Mouse (Mus musculus) liver, embryonic 14.5 days (tissue): ENCODE data around the gene C1qa. TPM values are rescaled to one million over a fixed set of nuclear protein-coding genes. Genes with fewer than 3 reads are reported as not detected.
A peak's percentile ranks its signal among the peaks of the same experiment; 100 is the strongest.

Experiments
- ATAC-seq: fragments of 200-750 bp; cut with Nextera tagmentation; 2 replicates; pipeline ENCODE4 v1.8.0; 2017; ENCODE audit warnings: moderate number of reproducible peaks, mild to moderate bottlenecking, moderate library complexity; ENCODE audit not compliant: insufficient read depth
- DNase-seq, 3 experiments: peaks; one replicate each; pipeline ENCODE4 v3.0.0-alpha.2; 2012 to 2013; ENCODE audit warnings: low read depth in 3 of 3, low spot score in 3 of 3
- H3K27ac ChIP-seq: fragments of 300-500 bp; sonication (generic); 2 replicates; pipeline ENCODE4 v1.5.1; 2014; ENCODE audit warnings: moderate library complexity, mild to moderate bottlenecking, control low read depth, inconsistent platforms
- H3K27me3 ChIP-seq: fragments of 300-500 bp; sonication (generic); 2 replicates; pipeline ENCODE4 v1.6.1; 2014; ENCODE audit warnings: mild to moderate bottlenecking, low read length, moderate library complexity; ENCODE audit not compliant: control insufficient read depth, insufficient read depth
- H3K36me3 ChIP-seq: fragments of 300-500 bp; sonication (generic); replicated peaks from 2 replicates; pipeline ENCODE4 v1.6.1; 2014; ENCODE audit warnings: low read depth; ENCODE audit not compliant: control insufficient read depth, insufficient read depth
- H3K4me1 ChIP-seq, 2 experiments: fragments of 200-500 bp in 1 of 2; fragments of 300-500 bp in 1 of 2; sonication (generic) in 1 of 2; replicated peaks; 2 replicates each; pipeline ENCODE4 v1.6.1; 2012 to 2014; ENCODE audit warnings: antibody characterized with exemption in 1 of 2, inconsistent platforms in 1 of 2, low read length in 1 of 2; ENCODE audit not compliant: control insufficient read depth in 2 of 2, insufficient read depth in 2 of 2
- H3K4me2 ChIP-seq: fragments of 300-500 bp; sonication (generic); 2 replicates; pipeline ENCODE4 v1.6.1; 2014; ENCODE audit warnings: low read depth, mild to moderate bottlenecking, control low read depth, moderate library complexity
- H3K4me3 ChIP-seq, 2 experiments: fragments of 200-500 bp in 1 of 2; fragments of 300-500 bp in 1 of 2; sonication (generic) in 1 of 2; 2 replicates each; pipeline ENCODE4 v1.5.1; 2012 to 2014; ENCODE audit warnings: low read depth in 2 of 2, low read length in 2 of 2, mild to moderate bottlenecking in 2 of 2, control low read depth in 1 of 2, inconsistent platforms in 1 of 2, moderate library complexity in 1 of 2; ENCODE audit not compliant: insufficient read depth in 1 of 2
- H3K9ac ChIP-seq: fragments of 300-500 bp; sonication (generic); replicated peaks from 2 replicates; pipeline ENCODE4 v1.6.1; 2014; ENCODE audit warnings: mild to moderate bottlenecking, control low read depth, moderate library complexity
- H3K9me3 ChIP-seq: fragments of 300-500 bp; sonication (generic); 2 replicates; pipeline ENCODE4 v1.6.1; 2016; ENCODE audit warnings: low read length, mixed read lengths; ENCODE audit not compliant: control insufficient read depth
- CTCF ChIP-seq: IDR thresholded peaks from 2 replicates; pipeline ENCODE4 v1.5.1; 2016; ENCODE audit warnings: antibody characterized with exemption, low read depth, control low read depth
- EP300 ChIP-seq: IDR thresholded peaks from 2 replicates; pipeline ENCODE4 v1.6.1; 2016; ENCODE audit warnings: antibody characterized with exemption, low read depth
- WGBS: fragments of 180-500 bp; shearing (Covaris S2); extraction: QIAGEN DNeasy Blood & Tissue Kit; methylation state at CpG from one replicate; pipeline ENCODE4 v1.1.7; 2014; ENCODE audit not compliant: insufficient replicate concordance; 5-methylcytosine and 5-hydroxymethylcytosine counted together
- polyA plus RNA-seq, 2 experiments: library from polyadenylated mRNA; depleted of rRNA in 1 of 2; stranded (reverse) in 1 of 2; unstranded in 1 of 2; fragments of >200 nt; fragmentation: Nextera tagmentation in 1 of 2; extraction: Ambion mirVana in 1 of 2; gene quantifications; 2 replicates each; pipeline versions ENCODE4 v1.2.1 to v1.2.3; 2012 to 2014

Gene C1qa
- polyA plus RNA-seq, 2 experiments = 23.8 to 40.9 TPM

GRCm38 (mm10) chr4:136907033-136907432 is 8.4 kb upstream of the C1qa start:
- TF ChIP-seq CTCF = peak; percentile 82
- TF ChIP-seq EP300 = no peak
- no peak overlapping the region for H3K4me2 ChIP-seq
- no peaks in the 10 kb centered on the region for H3K9me3 ChIP-seq
- DNase-seq (peak; percentile 26 to 40 (median 29)), ATAC-seq (no peak)
- no peaks in the 10 kb centered on the region for H3K36me3 ChIP-seq
- WGBS = 13% methylated on average over 7 of the region's 7 CpGs
- no peak overlapping the region for H3K4me3 ChIP-seq
- peaks cover 21% of the 10 kb centered on the region for H3K27me3 ChIP-seq
- H3K27ac ChIP-seq = no peak overlapping the region
- H3K9ac ChIP-seq = no peak overlapping the region
- H3K4me1 ChIP-seq = no peaks in the 10 kb centered on the region

DNA sequence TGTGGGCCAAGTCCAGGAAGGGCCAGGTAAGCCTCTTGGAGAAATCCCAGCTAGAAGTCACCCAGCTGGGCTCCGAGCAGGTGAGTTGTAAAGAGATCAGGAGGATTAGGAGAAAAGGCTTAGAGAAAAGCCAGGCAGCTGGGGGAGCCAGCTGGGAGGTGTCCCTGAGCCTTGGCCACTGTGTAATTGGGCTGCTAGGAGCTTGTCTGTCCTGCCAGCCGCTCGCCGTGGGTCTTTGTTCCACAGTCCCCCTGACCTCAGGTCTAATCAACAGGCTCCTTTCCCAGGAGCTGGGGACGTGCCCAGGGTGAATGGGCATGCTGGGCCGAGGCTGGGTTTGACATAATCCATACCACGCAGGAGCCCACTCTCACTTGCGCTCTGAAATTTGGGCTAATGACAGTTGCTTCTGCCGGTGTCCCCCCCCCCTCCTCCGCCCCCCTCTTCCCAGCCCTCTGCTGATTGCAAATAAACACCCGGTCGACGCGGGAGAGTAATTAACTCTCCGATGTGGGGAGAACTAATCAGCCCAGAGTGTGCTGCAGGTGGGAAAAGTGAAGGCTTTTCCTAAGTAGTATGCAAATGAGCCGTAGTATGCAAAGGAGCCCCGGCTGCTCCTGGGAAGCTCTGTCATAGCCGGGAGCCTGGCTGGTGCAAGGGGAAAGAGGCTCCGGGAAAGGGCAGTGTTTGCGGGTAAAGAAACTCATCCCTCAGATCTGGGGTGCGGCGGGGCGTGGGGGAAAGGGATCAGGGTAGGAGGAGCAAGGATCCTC is 6.3 kb upstream of the C1qa start:
- DNase-seq (no peak), ATAC-seq (no peak)
- Histone ChIP-seq H3K27ac (no peak overlapping the region), H3K27me3 (peaks cover 18% of the 10 kb centered on the region), H3K9me3 (no peaks in the 10 kb centered on the region), H3K4me1 (no peaks in the 10 kb centered on the region), H3K4me3 (no peak overlapping the region), H3K9ac (no peak overlapping the region), H3K36me3 (no peaks in the 10 kb centered on the region), H3K4me2 (no peak overlapping the region)
- TF ChIP-seq CTCF (no peak), EP300 (no peak)
- WGBS = 3% methylated on average over 23 of the region's 23 CpGs

- DNase-seq = no peak
- Histone ChIP-seq H3K9ac (no peak overlapping the region), H3K36me3 (no peaks in the 10 kb centered on the region), H3K27ac (no peak overlapping the region), H3K4me2 (no peak overlapping the region), H3K4me1 (no peaks in the 10 kb centered on the region), H3K4me3 (no peak overlapping the region), H3K9me3 (no peaks in the 10 kb centered on the region), H3K27me3 (peaks cover 4% of the 10 kb centered on the region; the same call in 1 of the 2 replicates)
- TF ChIP-seq CTCF (peak; percentile 44), EP300 (no peak)
- no peak for ATAC-seq
- WGBS = 43% methylated on average over 7 of the region's 7 CpGs
These were observed 551 bp upstream of the C1qa start for GRCm38 (mm10) chr4:136899154-136899553.

GRCm38 (mm10) chr4:136898084-136898598 is 462 bp downstream of the C1qa start:
- no peak overlapping the region for H3K4me2 ChIP-seq
- no peak for TF ChIP-seq EP300
- TF ChIP-seq CTCF = no peak
- H3K36me3 ChIP-seq = no peaks in the 10 kb centered on the region
- no peaks in the 10 kb centered on the region for H3K9me3 ChIP-seq
- H3K4me3 ChIP-seq = no peak overlapping the region
- DNase-seq = no peak
- ATAC-seq = no peak
- 51% methylated on average over 9 of the region's 9 CpGs for WGBS
- H3K27ac ChIP-seq = no peak overlapping the region
- no peak overlapping the region for H3K9ac ChIP-seq
- H3K4me1 ChIP-seq = no peaks in the 10 kb centered on the region
- peaks cover 4% of the 10 kb centered on the region; the same call in 1 of the 2 replicates for H3K27me3 ChIP-seq

DNA sequence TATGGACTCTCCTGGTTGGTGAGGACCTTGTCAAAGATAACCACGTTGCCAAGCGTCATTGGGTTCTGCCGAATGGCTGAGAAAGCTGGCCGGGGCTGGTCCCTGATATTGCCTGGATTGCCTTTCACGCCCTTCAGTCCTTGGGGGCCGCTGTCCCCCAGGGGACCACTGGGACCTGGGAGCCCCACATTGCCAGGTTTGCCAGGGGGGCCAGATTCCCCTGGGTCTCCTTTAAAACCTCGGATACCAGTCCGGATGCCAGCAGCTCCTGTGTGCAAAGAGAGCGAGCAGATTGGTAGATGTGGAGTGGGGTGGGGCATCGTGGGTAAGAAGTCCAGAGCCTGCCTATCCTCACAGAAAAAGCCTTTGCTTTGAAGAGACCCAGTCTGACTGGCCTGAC is 2.1 kb downstream of the C1qa start:
- H3K4me3 ChIP-seq = no peak overlapping the region
- no peaks in the 10 kb centered on the region for H3K9me3 ChIP-seq
- TF ChIP-seq CTCF = no peak
- TF ChIP-seq EP300 = no peak
- ATAC-seq (no peak), DNase-seq (no peak)
- H3K4me2 ChIP-seq = no peak overlapping the region
- H3K36me3 ChIP-seq = no peaks in the 10 kb centered on the region
- no peaks in the 10 kb centered on the region for H3K4me1 ChIP-seq
- WGBS = 21% methylated on average over 10 of the region's 10 CpGs
- H3K27ac ChIP-seq = no peak overlapping the region
- peaks cover 4% of the 10 kb centered on the region; the same call in 1 of the 2 replicates for H3K27me3 ChIP-seq
- no peak overlapping the region for H3K9ac ChIP-seq
